Mouse (Mus musculus) skeletal muscle tissue, adult 2 months (tissue): ENCODE data around the gene Fads2.

Experiments used
- DNase-seq: peaks from one replicate; pipeline ENCODE4 v3.0.0-alpha.2; 2012; ENCODE audit warnings: low read depth, low spot score

Fads2 gene

GRCm38 (mm10) chr19:10014824-10015223 lies 86.7 kb downstream of the Fads2 start:
- no peak for DNase-seq

- peak; percentile 75 for DNase-seq
These were observed 87.6 kb downstream of the Fads2 start for GRCm38 (mm10) chr19:10013913-10014312.

GRCm38 (mm10) chr19:10013348-10013747 lies 88.2 kb downstream of the Fads2 start:
- peak; percentile 64 for DNase-seq

- DNase-seq, result peak; percentile 75
These were observed 88.7 kb downstream of the Fads2 start for GRCm38 (mm10) chr19:10012827-10013278.
